ENCODE assay signal across 13 mouse cellular contexts in genomic region chr4:130005593-130005992, GRCm38 (mm10). TPM values are rescaled to one million over a fixed set of nuclear protein-coding genes. Genes with fewer than 3 reads are reported as not detected.
DNase-seq lines count a peak whose midpoint lies in the region; ATAC-seq and TF ChIP-seq lines count a peak whose summit lies in the region.
"Had no signal": no experiment of that assay in that cellular context is flagged by ENCODE, and none has a peak within 500 bp of the region (broad histone marks: within the 10 kb centered on the region; RNA-seq: fewer than 3 reads in every experiment).

No protein-coding gene starts in this region.

- no peak overlapping the region for H3K9ac ChIP-seq in intestine, postnatal 0 days (ENCODE audit: low read depth, low read length)
- no peak overlapping the region for H3K9ac ChIP-seq in intestine, embryonic 15.5 days
- no peak overlapping the region for H3K9ac ChIP-seq in midbrain, postnatal 0 days (replicated peaks; ENCODE audit: low read length, poor library complexity, severe bottlenecking)
- H3K9ac ChIP-seq in midbrain, embryonic 16.5 days (ENCODE audit: low read depth, low read length) = no peak overlapping the region
- H3K9ac ChIP-seq: midbrain, embryonic 12.5 days had no signal

- ATAC-seq in intestine, postnatal 0 days = no peak
- no peak for ATAC-seq in intestine, embryonic 15.5 days
- ATAC-seq in midbrain, postnatal 0 days (ENCODE audit: low FRiP score) = no peak
- no peak for ATAC-seq in midbrain, embryonic 16.5 days
- ATAC-seq in megakaryocyte progenitor cell, adult 5-6 weeks (replicated peaks; ENCODE audit: poor library complexity) = 0 out of 2 replicates have a peak, but pooled peaks have one; percentile 24

- H3K4me3 ChIP-seq in intestine, postnatal 0 days (ENCODE audit: low read depth, low read length) = no peak overlapping the region
- H3K4me3 ChIP-seq in intestine, embryonic 15.5 days (replicated peaks) = no peak overlapping the region
- no peak overlapping the region for H3K4me3 ChIP-seq in midbrain, postnatal 0 days (ENCODE audit: low read depth, low read length)
- H3K4me3 ChIP-seq in midbrain, embryonic 16.5 days (ENCODE audit: low read depth, low read length) = no peak overlapping the region
- H3K4me3 ChIP-seq: midbrain, embryonic 12.5 days had no signal

- TF ChIP-seq CTCF in intestine, postnatal 0 days (IDR thresholded peaks at IDR 0.05; ENCODE audit: low read depth) = peak; percentile 38; the same call in 1 of the 2 replicates
- peak; percentile 51 for TF ChIP-seq CTCF in midbrain, postnatal 0 days (IDR thresholded peaks at IDR 0.05)

- H3K9me3 ChIP-seq in intestine, postnatal 0 days (ENCODE audit: control insufficient read depth) = no peaks in the 10 kb centered on the region
- no peaks in the 10 kb centered on the region for H3K9me3 ChIP-seq in intestine, embryonic 15.5 days
- no peaks in the 10 kb centered on the region for H3K9me3 ChIP-seq in midbrain, postnatal 0 days (ENCODE audit: low read length)
- no peaks in the 10 kb centered on the region for H3K9me3 ChIP-seq in midbrain, embryonic 16.5 days (replicated peaks; ENCODE audit: control insufficient read depth, low read length, poor library complexity, severe bottlenecking)
- H3K9me3 ChIP-seq: forebrain, embryonic 10.5 days; midbrain, embryonic 12.5 days had no signal

- no peak overlapping the region for H3K27ac ChIP-seq in intestine, postnatal 0 days (ENCODE audit: low read depth, low read length)
- no peak overlapping the region for H3K27ac ChIP-seq in intestine, embryonic 15.5 days
- H3K27ac ChIP-seq in midbrain, postnatal 0 days (ENCODE audit: low read depth, low read length) = no peak overlapping the region
- no peak overlapping the region for H3K27ac ChIP-seq in midbrain, embryonic 16.5 days (ENCODE audit: low read length)
- H3K27ac ChIP-seq: forebrain, embryonic 10.5 days; midbrain, embryonic 12.5 days had no signal

- WGBS in intestine, postnatal 0 days = 59% methylated on average over 9 of the region's 9 CpGs
- WGBS in intestine, embryonic 15.5 days = 51% methylated on average over 9 of the region's 9 CpGs
- 70% methylated on average over 9 of the region's 9 CpGs for WGBS in midbrain, postnatal 0 days
- WGBS in midbrain, embryonic 16.5 days = 64% methylated on average over 8 of the region's 9 CpGs

- peaks cover 13% of the 10 kb centered on the region; the same call in 1 of the 2 replicates for H3K27me3 ChIP-seq in intestine, postnatal 0 days (replicated peaks; ENCODE audit: control insufficient read depth, insufficient read depth, low read length)
- H3K27me3 ChIP-seq in intestine, embryonic 15.5 days (replicated peaks) = peaks cover 26% of the 10 kb centered on the region
- H3K27me3 ChIP-seq in midbrain, postnatal 0 days (ENCODE audit: insufficient read depth, low read length) = no peaks in the 10 kb centered on the region
- H3K27me3 ChIP-seq in midbrain, embryonic 16.5 days (ENCODE audit: control insufficient read depth, insufficient read depth, low read depth, low read length) = no peaks in the 10 kb centered on the region

- no peaks in the 10 kb centered on the region for H3K4me1 ChIP-seq in intestine, postnatal 0 days (replicated peaks; ENCODE audit: control insufficient read depth, insufficient read depth, low read length)
- H3K4me1 ChIP-seq in intestine, embryonic 15.5 days (replicated peaks) = peaks cover 15% of the 10 kb centered on the region; the same call in 1 of the 2 replicates
- H3K4me1 ChIP-seq in midbrain, postnatal 0 days (ENCODE audit: insufficient read depth, low read length) = 0 out of 2 replicates have a peak, but pooled peaks cover 7% of the 10 kb centered on the region
- peaks cover 7% of the 10 kb centered on the region; the same call in 1 of the 2 replicates for H3K4me1 ChIP-seq in midbrain, embryonic 16.5 days (ENCODE audit: control insufficient read depth, insufficient read depth, low read length)

- no peak overlapping the region for H3K4me2 ChIP-seq in intestine, postnatal 0 days (replicated peaks; ENCODE audit: low read depth)
- no peak overlapping the region for H3K4me2 ChIP-seq in intestine, embryonic 15.5 days (replicated peaks)
- H3K4me2 ChIP-seq in midbrain, postnatal 0 days (ENCODE audit: low read depth, low read length, poor library complexity, severe bottlenecking) = no peak overlapping the region
- no peak overlapping the region for H3K4me2 ChIP-seq in midbrain, embryonic 16.5 days (ENCODE audit: low read length)

- DNase-seq in midbrain, postnatal 0 days (ENCODE audit: low spot score) = no peak
- peak; percentile 51 for DNase-seq in NIH3T3 (ENCODE audit: low read depth)
- DNase-seq in frontal cortex, postnatal 10 days (ENCODE audit: low spot score in 2 of 2) = no peak
- DNase-seq: gastrocnemius, postnatal 36 days; thymus, postnatal 36 days had no signal

- H3K36me3 ChIP-seq in intestine, postnatal 0 days (ENCODE audit: control insufficient read depth, insufficient read depth) = no peaks in the 10 kb centered on the region
- no peaks in the 10 kb centered on the region for H3K36me3 ChIP-seq in intestine, embryonic 15.5 days
- peaks cover 28% of the 10 kb centered on the region for H3K36me3 ChIP-seq in midbrain, postnatal 0 days (ENCODE audit: insufficient read depth, low read length)
- peaks cover 20% of the 10 kb centered on the region for H3K36me3 ChIP-seq in midbrain, embryonic 16.5 days (ENCODE audit: control insufficient read depth, insufficient read depth, low read length)

RNA-seq across cellular contexts. Expression of gene Adgrb2, which starts 20.9 kb away (rescaled TPM):
- 0.43 and 0.70 TPM in 2 replicates for polyA plus RNA-seq in intestine, postnatal 0 days (2015; fragmentation: Nextera tagmentation; extraction: Ambion mirVana)
- 2.2 and 2.6 TPM in 2 replicates for polyA plus RNA-seq in intestine, embryonic 15.5 days (2015; fragmentation: Nextera tagmentation; extraction: Ambion mirVana)
- 293 and 312 TPM in 2 replicates for total RNA-seq in midbrain, postnatal 0 days (2014; rRNA removed)
- polyA plus RNA-seq in midbrain, postnatal 0 days (2015; fragmentation: Nextera tagmentation; extraction: Ambion mirVana) = 17.4 and 17.9 TPM in 2 replicates
- polyA plus RNA-seq in midbrain, embryonic 16.5 days (2015; fragmentation: Nextera tagmentation; extraction: Ambion mirVana) = 15.8 and 17.0 TPM in 2 replicates
- not detected in 2 replicates for total RNA-seq in megakaryocyte progenitor cell, adult 5-6 weeks (2015)
- total RNA-seq in megakaryocyte progenitor cell, adult 5-6 weeks (2017) = 0.41 TPM in 1 of 2 replicates, not detected in the other
- total RNA-seq: liver, adult 2 months; neutrophil, adult 5-6 weeks had no signal

RNA-seq across cellular contexts. Expression of gene Col16a1, which starts 42.0 kb away (rescaled TPM):
- 23.1 and 25.6 TPM in 2 replicates for polyA plus RNA-seq in intestine, postnatal 0 days (2015; fragmentation: Nextera tagmentation; extraction: Ambion mirVana)
- polyA plus RNA-seq in intestine, embryonic 15.5 days (2015; fragmentation: Nextera tagmentation; extraction: Ambion mirVana) = 60.0 and 63.0 TPM in 2 replicates
- total RNA-seq in midbrain, postnatal 0 days (2014; rRNA removed) = 31.1 and 43.9 TPM in 2 replicates
- polyA plus RNA-seq in midbrain, postnatal 0 days (2015; fragmentation: Nextera tagmentation; extraction: Ambion mirVana) = 12.5 and 13.8 TPM in 2 replicates
- polyA plus RNA-seq in midbrain, embryonic 16.5 days (2015; fragmentation: Nextera tagmentation; extraction: Ambion mirVana) = 8.6 and 10.5 TPM in 2 replicates
- total RNA-seq in megakaryocyte progenitor cell, adult 5-6 weeks (2015) = 0.24 and 1.1 TPM in 2 replicates
- total RNA-seq in megakaryocyte progenitor cell, adult 5-6 weeks (2017) = 0.17 and 0.84 TPM in 2 replicates
- total RNA-seq: neutrophil, adult 5-6 weeks had no signal
